Mouse (Mus musculus): ENCODE measurements at regions not wholly inside any gene's neighbourhood (a gene's known extent, or its start where the extent isn't known, plus 50 kb on each side); places are given as distances from the start of the nearest gene placed in this dataset.
A peak's percentile ranks its signal among the peaks of the same experiment; 100 is the strongest.

- no peak for DNase-seq (ENCODE audit: low read depth, low spot score)
These were observed 51.6 kb upstream of the Cecr2 start for GRCm38 (mm10) chr6:120614526-120614925.

GRCm38 (mm10) chr6:120612346-120612745, 53.8 kb upstream of the Cecr2 start:
- DNase-seq (ENCODE audit: low read depth, low spot score), result no peak

DNA sequence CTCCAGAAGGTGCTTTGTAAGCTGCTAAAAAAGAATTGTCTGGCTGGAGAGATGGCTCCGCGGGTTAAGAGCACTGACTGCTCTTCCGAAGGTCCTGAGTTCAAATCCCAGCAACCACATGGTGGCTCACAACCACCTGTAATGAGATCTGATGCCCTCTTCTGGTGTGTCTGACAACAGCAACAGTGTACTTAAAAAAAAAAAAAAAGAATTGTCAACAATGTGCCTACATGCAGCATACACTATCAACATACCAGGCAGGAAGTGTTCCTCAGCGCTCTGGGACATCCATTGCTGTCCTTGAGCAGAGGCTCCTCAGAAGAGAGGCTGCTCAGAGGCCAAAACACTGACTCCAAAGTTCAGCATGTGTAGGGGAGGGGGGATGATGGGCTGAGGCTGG, 56.3 kb upstream of the Cecr2 start:
- DNase-seq (ENCODE audit: low read depth, low spot score), result no peak

DNA sequence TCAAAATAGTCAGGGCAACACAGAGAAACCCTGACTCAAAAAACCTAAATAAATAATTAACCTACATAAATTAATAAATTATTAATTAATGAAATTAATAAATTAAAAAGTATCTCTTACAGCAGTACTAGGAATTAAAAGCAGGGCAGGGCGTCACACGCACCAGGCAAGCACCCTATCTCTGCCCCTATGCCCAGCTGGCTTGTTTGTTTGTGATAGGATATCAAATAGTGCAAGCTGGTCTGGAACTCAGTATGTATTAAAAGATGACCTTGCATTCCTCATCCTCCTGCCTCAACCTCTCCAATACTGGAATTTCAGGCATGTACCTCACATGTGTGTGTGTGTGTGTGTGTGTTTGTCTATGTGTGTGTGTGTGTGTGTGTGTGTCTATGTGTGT, 60.7 kb upstream of the Cecr2 start:
- no peak for DNase-seq (ENCODE audit: low read depth, low spot score)

- DNase-seq (ENCODE audit: low read depth, low spot score), result peak; percentile 27
These were observed 61.9 kb upstream of the Cecr2 start for GRCm38 (mm10) chr6:120604020-120604958.

DNA sequence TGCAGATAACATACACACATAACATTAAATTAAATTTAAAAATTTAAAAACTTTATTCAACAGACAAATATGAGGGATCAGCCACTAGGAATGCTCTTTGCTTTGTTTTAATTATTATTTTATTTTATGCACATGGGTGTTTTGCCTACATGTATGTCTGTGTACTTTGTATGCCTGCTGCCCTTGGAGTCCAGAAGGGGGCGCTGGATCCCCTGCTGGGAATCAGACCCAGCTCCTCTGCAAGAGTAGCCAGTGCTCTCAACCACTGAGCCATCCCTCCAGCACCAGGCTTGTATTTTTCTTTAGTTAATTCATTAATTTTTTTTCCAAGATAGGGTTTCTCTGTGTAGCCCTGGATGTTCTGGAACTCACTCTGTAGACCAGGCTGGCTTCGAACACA, 62.7 kb upstream of the Cecr2 start:
- DNase-seq (ENCODE audit: low read depth, low spot score), result peak; percentile 73

DNA sequence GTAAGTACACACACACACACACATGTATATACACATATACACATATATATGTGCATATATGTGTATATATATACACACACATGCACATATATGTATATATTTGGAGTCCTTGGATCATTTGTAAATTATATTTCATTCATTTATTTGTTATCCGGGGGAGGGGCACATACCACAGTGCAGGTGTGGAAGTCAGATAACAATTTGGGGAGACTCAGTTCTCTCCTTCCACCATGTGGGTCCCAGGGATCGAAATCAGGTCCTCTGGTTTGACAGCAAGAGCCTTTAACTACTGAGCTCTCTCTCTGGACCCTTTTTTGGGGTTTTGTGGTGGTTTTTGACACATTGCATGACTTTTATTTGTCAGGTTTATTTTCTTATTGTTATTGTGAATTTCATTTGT, 65.8 kb upstream of the Cecr2 start:
- no peak for DNase-seq (ENCODE audit: low read depth, low spot score)

DNA sequence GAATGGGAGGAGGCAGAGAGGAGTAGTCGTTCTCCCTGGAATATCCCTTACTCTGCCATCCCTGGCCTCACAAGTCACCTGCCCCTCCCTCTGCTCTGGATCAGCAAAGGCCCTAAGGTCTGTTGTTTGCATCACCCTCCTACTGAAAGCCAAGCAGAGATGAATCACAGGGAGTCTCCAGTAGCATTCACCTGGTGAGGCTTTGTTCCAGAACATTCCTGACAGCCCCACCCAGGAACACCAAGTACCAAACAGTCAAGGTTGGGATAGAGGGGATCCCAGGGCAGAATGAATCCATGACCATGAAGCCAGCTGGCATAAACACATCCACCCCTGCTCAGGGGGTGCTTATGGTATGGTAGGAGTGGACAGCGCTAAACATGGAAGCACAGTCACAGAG, 67.4 kb upstream of the Hdhd5 start:
- no peak for DNase-seq (ENCODE audit: low read depth, low spot score)

GRCm38 (mm10) chr6:120597887-120598286, 66.8 kb upstream of the Hdhd5 start:
- no peak for DNase-seq (ENCODE audit: low read depth, low spot score)

DNA sequence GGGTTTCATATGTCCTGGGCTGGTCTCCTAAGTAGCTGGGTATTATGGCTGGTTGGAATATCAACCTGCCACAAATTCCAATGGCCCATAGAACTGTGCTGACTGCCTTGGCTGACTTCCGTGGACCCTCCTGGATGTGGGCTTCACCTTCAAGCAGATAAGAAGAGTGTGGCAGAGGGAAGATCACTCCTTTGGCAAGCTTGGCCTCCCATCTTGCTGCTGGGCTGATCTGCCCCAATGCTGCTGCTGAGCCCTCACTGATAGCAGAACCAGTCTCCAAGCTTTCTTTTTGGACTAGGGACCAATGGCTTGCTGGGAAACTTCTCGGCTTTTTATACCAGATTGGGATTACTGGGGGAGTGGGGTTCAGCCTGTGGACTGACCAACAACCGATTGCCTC, 65.6 kb upstream of the Hdhd5 start:
- DNase-seq (ENCODE audit: low read depth, low spot score), result no peak

GRCm38 (mm10) chr6:120594463-120594862, 63.3 kb upstream of the Hdhd5 start:
- no peak for DNase-seq (ENCODE audit: low read depth, low spot score)

- no peak for DNase-seq (ENCODE audit: low read depth, low spot score)
These were observed 61.6 kb upstream of the Hdhd5 start for GRCm38 (mm10) chr6:120592705-120593104.

GRCm38 (mm10) chr6:120592031-120592681, 61.0 kb upstream of the Hdhd5 start:
- no peak for DNase-seq (ENCODE audit: low read depth, low spot score)

GRCm38 (mm10) chr6:120590191-120590590, 59.1 kb upstream of the Hdhd5 start:
- no peak for DNase-seq (ENCODE audit: low read depth, low spot score)

GRCm38 (mm10) chr6:120588701-120589659, 57.9 kb upstream of the Hdhd5 start:
- DNase-seq (ENCODE audit: low read depth, low spot score), result no peak

- no peak for DNase-seq (ENCODE audit: low read depth, low spot score)
These were observed 54.8 kb upstream of the Hdhd5 start for GRCm38 (mm10) chr6:120585941-120586280.

- DNase-seq (ENCODE audit: low read depth, low spot score), result peak; percentile 62
These were observed 54.2 kb upstream of the Hdhd5 start for GRCm38 (mm10) chr6:120585118-120585940.

DNA sequence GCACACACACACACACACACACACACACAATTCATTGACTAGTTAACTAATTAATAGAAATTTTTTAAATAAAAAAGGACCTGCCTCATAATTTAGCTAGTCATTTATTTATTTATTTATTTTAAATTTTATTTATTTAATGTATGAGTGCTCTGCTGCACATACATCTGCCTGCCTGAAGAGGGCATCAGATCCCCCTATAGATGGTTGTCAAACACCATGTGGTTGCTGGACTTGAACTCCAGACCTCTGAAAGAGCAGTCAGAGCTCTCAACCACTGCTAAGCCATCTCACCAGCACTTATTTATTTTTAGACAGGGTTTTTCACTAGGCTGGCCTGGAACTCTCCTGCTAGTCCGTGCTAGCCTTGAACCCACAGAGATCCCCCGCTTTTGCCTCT, 50.6 kb upstream of the Hdhd5 start:
- DNase-seq (ENCODE audit: low read depth, low spot score), result peak; percentile 45
